Mouse (Mus musculus) CH12.LX (cell line): ENCODE data around the gene Sec14l5. TPM values are rescaled to one million over a fixed set of nuclear protein-coding genes. Genes with fewer than 3 reads are reported as not detected.

Experiments used
- DNase-seq: peaks from one replicate; pipeline ENCODE4 v3.0.0-alpha.2; 2013; ENCODE audit errors: extremely low read depth
- H3K27ac ChIP-seq: 2 replicates; pipeline ENCODE4 v1.5.1; 2012; ENCODE audit warnings: low read depth, mild to moderate bottlenecking, control low read depth, moderate library complexity; ENCODE audit not compliant: insufficient read depth
- H3K27me3 ChIP-seq: replicated peaks from 2 replicates; pipeline ENCODE3; 2012; ENCODE audit warnings: inconsistent platforms
- H3K36me3 ChIP-seq, 2 experiments: replicated peaks in 1 of 2; 2 replicates each; pipeline versions ENCODE3 to v1.6.1; 2012; ENCODE audit warnings: inconsistent platforms in 1 of 2, low read length in 1 of 2, mild to moderate bottlenecking in 1 of 2, mixed read lengths in 1 of 2, moderate library complexity in 1 of 2; ENCODE audit not compliant: control insufficient read depth in 1 of 2, insufficient read depth in 1 of 2
- H3K4me1 ChIP-seq, 2 experiments: 2 replicates each; pipeline ENCODE4 v1.6.1; 2012; ENCODE audit warnings: inconsistent platforms in 1 of 2, moderate library complexity in 1 of 2; ENCODE audit not compliant: insufficient read depth in 2 of 2, control insufficient read depth in 1 of 2
- H3K4me2 ChIP-seq: 2 replicates; pipeline ENCODE4 v1.6.1; 2012; ENCODE audit warnings: low read depth, mild to moderate bottlenecking, control low read depth; ENCODE audit not compliant: poor library complexity, insufficient read depth, severe bottlenecking
- H3K4me3 ChIP-seq, 3 experiments: fragments of 150-350 bp in 1 of 3; sonication (generic) in 1 of 3; replicated peaks in 1 of 3; 2 replicates each; pipeline versions ENCODE3 to v1.5.1; 2011 to 2012; ENCODE audit warnings: low read depth in 2 of 3, low read length in 2 of 3, mild to moderate bottlenecking in 2 of 3, moderate library complexity in 2 of 3, control low read depth in 1 of 3, improper control_type of control experiment in 1 of 3, inconsistent platforms in 1 of 3, mixed read lengths in 1 of 3; ENCODE audit not compliant: poor library complexity in 1 of 3
- H3K79me2 ChIP-seq: replicated peaks from 2 replicates; pipeline ENCODE4 v1.6.1; 2012; ENCODE audit warnings: mild to moderate bottlenecking, moderate library complexity; ENCODE audit not compliant: control insufficient read depth, poor library complexity, insufficient read depth, severe bottlenecking; ENCODE audit errors: extremely low read depth
- H3K9ac ChIP-seq: 2 replicates; pipeline ENCODE4 v1.6.1; 2012; ENCODE audit warnings: low read depth, mild to moderate bottlenecking, control low read depth, moderate library complexity; ENCODE audit not compliant: insufficient read depth
- H3K9me3 ChIP-seq: replicated peaks from 2 replicates; pipeline ENCODE3; 2012; ENCODE audit warnings: low read length, inconsistent platforms, mixed read lengths
- BHLHE40 ChIP-seq: IDR thresholded peaks from 2 replicates; pipeline ENCODE4 v1.6.1; 2011; ENCODE audit warnings: mild to moderate bottlenecking, low read depth, low read length, improper control_type of control experiment
- CHD1 ChIP-seq: IDR thresholded peaks from 2 replicates; pipeline ENCODE4 v1.6.1; 2012; ENCODE audit warnings: low read depth, low read length, improper control_type of control experiment, inconsistent platforms
- CHD2 ChIP-seq: IDR thresholded peaks from 2 replicates; pipeline ENCODE4 v1.6.1; 2011; ENCODE audit warnings: low read length, improper control_type of control experiment
- CTCF ChIP-seq, 2 experiments: IDR thresholded peaks in 1 of 2; conservative IDR thresholded peaks in 1 of 2; 2 replicates each; pipeline ENCODE4 v1.5.1; 2011 to 2012; ENCODE audit warnings: low read depth in 2 of 2, low read length in 2 of 2, improper control_type of control experiment in 1 of 2, inconsistent platforms in 1 of 2, mild to moderate bottlenecking in 1 of 2, moderate library complexity in 1 of 2
- E2F4 ChIP-seq: IDR thresholded peaks from 2 replicates; pipeline ENCODE4 v1.6.1; 2011; ENCODE audit warnings: low read depth, low read length, improper control_type of control experiment; ENCODE audit not compliant: insufficient replicate concordance
- ETS1 ChIP-seq: conservative IDR thresholded peaks from 2 replicates; pipeline ENCODE4 v1.6.1; 2012; ENCODE audit warnings: low read depth, mild to moderate bottlenecking, inconsistent platforms, low read length, improper control_type of control experiment, moderate library complexity
- GABPA ChIP-seq: IDR thresholded peaks from 2 replicates; pipeline ENCODE4 v1.6.1; 2012; ENCODE audit warnings: low read depth, low read length, improper control_type of control experiment, inconsistent platforms; ENCODE audit not compliant: insufficient replicate concordance
- JUN ChIP-seq: IDR thresholded peaks from 2 replicates; pipeline ENCODE4 v1.6.1; 2011; ENCODE audit warnings: low read depth, mild to moderate bottlenecking, low read length, improper control_type of control experiment, moderate library complexity; ENCODE audit not compliant: insufficient read depth
- JUND ChIP-seq: conservative IDR thresholded peaks from 2 replicates; pipeline ENCODE4 v1.6.1; 2011; ENCODE audit warnings: low read depth, low read length, improper control_type of control experiment
- KAT2A ChIP-seq: IDR thresholded peaks from 2 replicates; pipeline ENCODE4 v1.6.1; 2012; ENCODE audit warnings: low read length, improper control_type of control experiment, inconsistent platforms; ENCODE audit not compliant: insufficient replicate concordance
- PAX5 ChIP-seq: IDR thresholded peaks from 2 replicates; pipeline ENCODE4 v1.6.1; 2012; ENCODE audit warnings: low read length, inconsistent platforms, mixed read lengths
- POLR2A ChIP-seq: IDR thresholded peaks from 2 replicates; pipeline ENCODE4 v1.6.1; 2011; ENCODE audit warnings: low read depth, mild to moderate bottlenecking, improper control_type of control experiment, low read length
- POLR2AphosphoS2 ChIP-seq: IDR thresholded peaks from 2 replicates; pipeline ENCODE4 v1.6.1; 2011; ENCODE audit warnings: low read depth, low read length, improper control_type of control experiment
- RAD21 ChIP-seq: IDR thresholded peaks from 2 replicates; pipeline ENCODE4 v1.6.1; 2011; ENCODE audit warnings: low read depth, mild to moderate bottlenecking, low read length, improper control_type of control experiment, moderate library complexity
- RCOR1 ChIP-seq: conservative IDR thresholded peaks from 2 replicates; pipeline ENCODE4 v1.6.1; 2012; ENCODE audit warnings: low read depth, mild to moderate bottlenecking, inconsistent platforms, low read length, improper control_type of control experiment
- SIN3A ChIP-seq: IDR thresholded peaks from 2 replicates; pipeline ENCODE4 v1.6.1; 2012; ENCODE audit warnings: low read length, improper control_type of control experiment, inconsistent platforms
- SMC3 ChIP-seq: IDR thresholded peaks from 2 replicates; pipeline ENCODE4 v1.6.1; 2011; ENCODE audit warnings: low read depth, low read length, improper control_type of control experiment
- TCF12 ChIP-seq: IDR thresholded peaks from 2 replicates; pipeline ENCODE4 v1.6.1; 2014; ENCODE audit warnings: low read depth, mild to moderate bottlenecking, inconsistent platforms, low read length, improper control_type of control experiment
- UBTF ChIP-seq: IDR thresholded peaks from 2 replicates; pipeline ENCODE4 v1.6.1; 2012; ENCODE audit warnings: low read depth, mild to moderate bottlenecking, inconsistent platforms, low read length, improper control_type of control experiment, moderate library complexity
- USF2 ChIP-seq: conservative IDR thresholded peaks from 2 replicates; pipeline ENCODE4 v1.6.1; 2011; ENCODE audit warnings: low read depth, low read length, improper control_type of control experiment
- ZKSCAN1 ChIP-seq: IDR thresholded peaks from 2 replicates; pipeline ENCODE4 v1.6.1; 2012; ENCODE audit warnings: low read depth, inconsistent platforms, low read length, improper control_type of control experiment, borderline replicate concordance
- ZNF384 ChIP-seq: IDR thresholded peaks from 2 replicates; pipeline ENCODE4 v1.6.1; 2012; ENCODE audit warnings: low read depth, low read length, improper control_type of control experiment, inconsistent platforms
- dilution Hi-C: fragments of 300-500 bp; cut with MboI; formaldehyde crosslinking; loops from 2 replicates; pipeline ENCODE4 v1.14.3; 2020; ENCODE audit warnings: low sequenced_read_pairs; ENCODE audit not compliant: extremely low pct_unique_long_range_greater_than_20kb, extremely low pct_ligation_motif_present
- in situ Hi-C: fragments of 300-500 bp; cut with MboI; formaldehyde crosslinking; loops from 3 replicates; pipeline ENCODE4 v1.14.3; 2019; ENCODE audit warnings: low sequenced_read_pairs, low pct_ligation_motif_present, low pct_unique_long_range_greater_than_20kb, mixed read lengths
- polyA plus RNA-seq: library from polyadenylated mRNA; unstranded; fragments of >175 nt; gene quantifications from 2 replicates; pipeline ENCODE4 v1.2.1, GENCODE M21; 2012; ENCODE audit warnings: low read depth; ENCODE audit not compliant: insufficient read length
- total RNA-seq, 2 experiments: library from RNA; depleted of rRNA; stranded (reverse); fragments of 300-350 nt in 1 of 2; fragments of >200 nt in 1 of 2; gene quantifications; 2 replicates each; pipeline ENCODE4 v1.2.3; 2012 to 2014

The Sec14l5 gene
- total and polyA plus RNA-seq, 3 experiments: 0.13 TPM; not detected in 2

DNA sequence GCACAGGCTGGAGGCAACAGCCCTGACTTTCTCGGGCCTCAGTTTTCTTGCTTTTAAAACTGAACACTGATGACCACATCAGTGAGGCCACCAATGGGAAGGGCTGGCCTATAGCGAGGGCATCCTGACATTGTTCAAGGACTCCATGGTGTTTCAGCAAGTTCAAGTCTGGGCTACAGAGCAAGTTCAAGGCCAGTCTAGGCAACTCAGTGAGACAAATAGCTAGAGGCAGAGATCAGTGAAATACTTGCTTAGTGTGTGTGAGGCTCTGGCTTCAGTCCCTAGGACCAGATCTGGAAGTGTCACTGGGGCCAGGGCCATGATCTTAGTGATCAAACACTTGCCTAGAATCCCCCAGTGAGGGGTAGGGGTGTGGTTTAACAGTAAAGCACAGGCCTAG lies 21.1 kb downstream of the Sec14l5 start:
- TF ChIP-seq CHD2 (no peak), ZNF384 (no peak), JUN (no peak), UBTF (no peak), JUND (no peak), TCF12 (no peak), POLR2A (no peak), RCOR1 (no peak), CHD1 (no peak), SMC3 (no peak), KAT2A (no peak), BHLHE40 (no peak), PAX5 (no peak), RAD21 (no peak), E2F4 (no peak), CTCF (conservative IDR thresholded peaks at IDR 0.05 in 1 of 2, IDR thresholded peaks at IDR 0.05 in 1 of 2; ENCODE audit: low read depth in 2 of 2, low read length in 2 of 2) (no peak)
- TF ChIP-seq, all 38 proteins: peak for 0
- peaks cover 5 to 19% of the 10 kb centered on the region in 2 experiments; a peak in 3 of 4 replicates for H3K4me1 ChIP-seq
- in situ Hi-C loops (no loop called here), dilution Hi-C loops (no loop called here)
- no peak overlapping the region for H3K27ac ChIP-seq
- no peak for DNase-seq
- no peaks in the 10 kb centered on the region for H3K36me3 ChIP-seq
- H3K9ac ChIP-seq: no peak overlapping the region
- no peaks in the 10 kb centered on the region for H3K9me3 ChIP-seq
- H3K27me3 ChIP-seq: peaks cover 7% of the 10 kb centered on the region
- H3K4me2 ChIP-seq: no peak overlapping the region
- no peak overlapping the region for H3K4me3 ChIP-seq
- no peaks in the 10 kb centered on the region for H3K79me2 ChIP-seq

DNA sequence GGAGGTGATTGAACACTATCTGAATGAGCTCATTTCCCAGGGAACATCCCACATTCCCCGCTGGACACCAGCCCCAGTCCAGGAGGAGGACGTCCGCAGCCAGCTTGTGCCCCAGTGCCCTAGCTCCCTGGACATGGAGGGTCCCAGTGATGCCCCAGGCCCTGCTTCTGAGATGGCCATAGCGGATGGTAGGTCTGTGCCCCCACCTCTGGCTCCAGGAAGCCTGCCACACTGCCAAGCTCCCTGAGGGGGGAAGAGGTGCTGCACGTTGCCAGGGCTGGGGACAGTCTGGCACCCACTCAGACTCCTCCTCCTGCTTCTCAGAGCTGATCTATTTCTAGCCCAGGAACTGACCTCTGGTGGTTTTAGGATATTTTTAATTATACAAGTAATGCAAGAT lies 21.9 kb downstream of the Sec14l5 start:
- no peaks in the 10 kb centered on the region for H3K36me3 ChIP-seq
- dilution Hi-C loops: no loop called here
- H3K27ac ChIP-seq: no peak overlapping the region
- H3K9me3 ChIP-seq: peaks cover 2% of the 10 kb centered on the region
- TF ChIP-seq E2F4 (no peak), GABPA (no peak), CHD1 (no peak), TCF12 (no peak), JUN (no peak), USF2 (no peak), POLR2AphosphoS2 (no peak), SIN3A (no peak), POLR2A (no peak), ZNF384 (no peak), BHLHE40 (no peak), RAD21 (no peak), ZKSCAN1 (no peak), JUND (no peak), CTCF (conservative IDR thresholded peaks at IDR 0.05 in 1 of 2, IDR thresholded peaks at IDR 0.05 in 1 of 2; ENCODE audit: low read depth in 2 of 2, low read length in 2 of 2) (no peak), ETS1 (no peak)
- H3K4me1 ChIP-seq: peaks cover 5 to 18% of the 10 kb centered on the region in 2 experiments; a peak in 3 of 4 replicates
- no peak overlapping the region for H3K4me3 ChIP-seq
- no peak overlapping the region for H3K9ac ChIP-seq
- H3K27me3 ChIP-seq: peaks cover 7% of the 10 kb centered on the region
- no peak for DNase-seq
- H3K79me2 ChIP-seq: no peaks in the 10 kb centered on the region
- in situ Hi-C loops: no loop called here
- no peak overlapping the region for H3K4me2 ChIP-seq
